Mouse (Mus musculus) kidney, postnatal 14 days (tissue): Measurements from ENCODE around the gene H2al2a.
"Not testable (repeated sequence)": the region's sequence is repeated elsewhere in the genome, so short reads cannot be mapped to it uniquely, and the experiment has no call there.

ENCODE experiments used
- DNase-seq: peaks from one replicate; pipeline ENCODE4 v3.0.0; 2022; ENCODE audit warnings: mixed read lengths

H2al2a gene

GRCm38 (mm10) chr2:17973246-17973645 is 23.5 kb downstream of the H2al2a start:
- DNase-seq, result no peak

DNA sequence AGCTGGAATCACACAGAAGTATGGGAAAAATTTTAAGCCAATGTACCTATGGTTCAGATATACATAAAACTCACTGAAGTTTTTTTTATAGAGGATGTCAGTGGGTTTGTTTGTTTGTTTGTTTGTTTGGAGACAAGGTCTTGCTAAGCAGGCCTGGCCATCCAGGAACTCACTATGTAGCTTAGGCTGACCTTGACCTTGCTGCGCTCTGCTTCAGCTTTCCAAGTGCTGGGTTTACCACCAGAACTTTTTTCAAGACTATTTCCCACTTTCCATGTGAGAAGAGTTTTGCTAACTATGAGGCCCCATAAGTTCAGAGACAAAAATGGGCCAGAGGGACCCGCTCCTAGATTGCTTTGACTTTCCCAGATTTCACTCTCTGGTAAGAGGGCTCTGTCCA is 23.9 kb downstream of the H2al2a start:
- DNase-seq, result no peak

DNA sequence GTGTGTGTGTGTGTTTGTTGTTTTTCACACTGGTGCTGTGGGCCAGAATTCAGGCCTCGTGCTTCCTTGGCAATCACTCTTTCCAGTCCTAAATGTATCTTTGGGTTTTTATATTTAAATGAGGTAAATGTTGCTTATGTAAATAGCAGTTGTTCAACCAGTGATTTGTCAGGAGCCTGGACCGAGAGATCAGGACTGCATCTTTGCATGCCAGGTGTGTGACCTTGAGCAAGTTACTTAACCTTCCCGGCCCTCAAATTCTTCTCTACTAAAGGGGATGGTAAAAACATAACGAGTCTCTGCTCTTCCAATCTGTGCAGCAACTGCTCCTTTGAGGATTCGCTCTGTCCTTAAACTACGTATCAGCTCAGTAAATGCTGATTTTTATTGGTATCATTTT is 25.4 kb downstream of the H2al2a start:
- DNase-seq, result no peak

DNA sequence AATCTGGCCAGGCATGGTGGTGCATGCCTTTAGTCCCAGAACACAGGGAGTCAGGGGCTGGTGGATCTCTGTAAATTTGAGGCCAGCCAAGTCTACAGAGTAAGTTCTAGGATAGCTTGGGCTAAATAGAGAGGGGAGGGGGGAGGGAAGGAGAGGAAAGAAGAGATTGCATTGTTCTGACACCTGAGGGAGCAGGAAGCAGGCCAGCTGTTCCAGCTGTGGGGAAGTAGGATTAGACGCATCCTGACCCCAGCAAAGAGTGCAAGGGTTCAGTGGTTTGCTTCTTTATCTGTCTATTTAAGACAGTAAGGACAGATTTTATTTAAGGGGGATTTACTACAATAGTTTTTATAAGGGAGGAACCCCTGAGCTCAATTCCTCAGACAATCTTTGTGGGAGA is 26.1 kb downstream of the H2al2a start:
- no peak for DNase-seq

DNA sequence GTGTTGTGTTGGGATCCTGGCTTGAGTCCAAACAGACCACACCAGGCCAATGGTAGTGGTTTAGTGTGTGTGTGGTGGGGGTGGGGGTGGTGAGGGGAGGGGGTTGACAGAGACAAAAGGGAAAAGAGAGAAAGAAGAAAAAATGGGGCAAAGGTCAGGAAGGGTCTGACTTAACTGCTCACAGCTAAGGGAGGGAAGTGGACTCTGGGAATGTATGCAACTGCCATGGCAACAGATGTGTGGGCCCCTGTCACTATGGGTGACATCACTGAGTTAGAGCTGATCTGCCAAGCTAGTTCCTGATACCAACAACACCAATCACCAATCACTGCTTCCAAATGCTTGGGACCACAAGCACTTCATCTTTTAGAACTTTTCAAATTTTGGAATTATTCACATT is 26.6 kb downstream of the H2al2a start:
- no peak for DNase-seq

- DNase-seq, result no peak
Observed at GRCm38 (mm10) chr2:17968571-17968970, 28.2 kb downstream of the H2al2a start.

DNA sequence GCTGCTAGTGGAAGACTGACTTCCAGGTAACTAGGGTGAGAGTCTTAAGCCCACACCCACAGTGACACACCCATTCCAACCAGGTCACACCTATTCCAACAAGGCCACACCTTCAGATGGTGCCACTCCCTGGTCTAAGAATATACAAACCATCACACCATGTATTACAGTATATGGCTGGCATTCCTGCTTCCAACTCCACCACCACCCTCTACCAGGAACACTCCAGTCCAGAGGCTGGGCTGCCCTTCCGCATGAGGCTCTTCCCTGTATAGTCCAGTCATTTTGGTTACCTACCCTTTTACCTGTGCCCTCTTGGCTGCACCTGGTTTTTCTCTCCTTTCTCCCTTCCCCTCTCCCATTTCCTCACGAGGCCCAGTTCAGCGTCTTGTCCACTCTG is 28.7 kb downstream of the H2al2a start:
- not testable (repeated sequence) for DNase-seq

GRCm38 (mm10) chr2:17959501-17959900 is 37.3 kb downstream of the H2al2a start:
- no peak for DNase-seq

DNA sequence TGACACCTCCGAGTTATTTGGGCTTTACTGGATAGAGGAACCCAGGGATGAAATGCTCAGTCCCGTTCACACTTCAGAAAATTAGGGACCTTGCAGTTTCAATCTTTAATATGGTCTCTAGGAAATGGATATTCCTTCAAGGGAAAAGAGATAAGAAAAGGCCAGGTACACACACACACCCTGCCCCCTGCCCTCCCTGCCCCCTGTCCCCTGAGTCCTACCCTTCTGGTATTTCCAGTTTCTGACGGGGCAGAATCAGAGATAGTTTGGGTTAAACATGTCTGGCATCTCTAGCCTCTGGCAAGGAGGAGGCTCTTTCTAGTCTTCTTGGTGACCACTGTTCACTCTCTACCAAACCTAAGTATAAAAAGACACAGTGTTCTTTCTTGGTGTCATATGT is 49.9 kb downstream of the H2al2a start:
- no peak for DNase-seq
